Mouse (Mus musculus): ENCODE measurements at regions not wholly inside any gene's neighbourhood (a gene's known extent, or its start where the extent isn't known, plus 50 kb on each side); places are given as distances from the start of the nearest gene placed in this dataset.

DNA sequence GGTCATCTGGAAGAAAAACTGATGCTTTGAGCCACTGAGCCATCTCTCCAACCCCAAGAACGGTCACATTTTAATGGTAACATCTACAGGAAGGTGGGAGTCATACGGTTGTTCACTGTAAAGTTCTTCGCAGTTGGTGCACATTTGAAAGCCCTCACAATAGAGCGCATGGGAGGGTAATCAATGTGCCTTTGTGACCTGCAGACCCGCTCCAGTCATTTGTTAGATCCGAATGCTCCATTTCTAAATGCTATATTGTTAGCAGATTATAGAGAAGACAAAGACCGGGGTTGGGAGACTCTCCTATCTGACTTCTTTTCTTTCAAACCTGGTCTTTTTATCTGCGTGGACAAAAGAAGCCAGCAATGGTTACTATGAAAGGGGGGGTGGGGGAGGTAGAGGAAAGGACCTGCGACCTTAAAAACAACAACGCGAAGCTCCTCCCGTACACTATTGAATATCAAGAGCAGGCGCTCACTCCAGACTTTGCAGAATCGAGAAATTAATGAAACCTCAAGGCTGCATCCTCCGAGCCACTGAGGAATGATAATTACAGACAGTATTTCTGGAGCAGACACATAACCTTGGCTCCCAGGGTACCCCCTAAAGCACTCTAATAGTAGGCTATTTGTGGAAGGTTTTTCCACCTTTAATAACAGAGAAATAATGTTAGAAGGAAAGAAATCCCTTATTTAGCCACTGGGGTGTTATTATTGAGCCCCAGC, 134.7 kb upstream of the Smim15 start:
- H3K9ac ChIP-seq (ENCODE audit: low read length) = no peak overlapping the region
- no peaks in the 10 kb centered on the region for H3K9me3 ChIP-seq (replicated peaks; ENCODE audit: control insufficient read depth, low read length)
- H3K4me3 ChIP-seq (replicated peaks; ENCODE audit: low read length) = no peak overlapping the region
- no peaks in the 10 kb centered on the region for H3K27me3 ChIP-seq (ENCODE audit: control insufficient read depth, insufficient read depth, low read length)
- no peak for ATAC-seq (ENCODE audit: insufficient read depth, low FRiP score)
- no peak overlapping the region for H3K27ac ChIP-seq (ENCODE audit: low read length)
- H3K4me1 ChIP-seq (ENCODE audit: control insufficient read depth, insufficient read depth, low read length) = no peaks in the 10 kb centered on the region
- H3K4me2 ChIP-seq (ENCODE audit: low read depth, low read length) = no peak overlapping the region
- WGBS = 77% methylated on average over 15 of the region's 15 CpGs
- no peaks in the 10 kb centered on the region for H3K36me3 ChIP-seq (ENCODE audit: control insufficient read depth, insufficient read depth, low read length)

DNA sequence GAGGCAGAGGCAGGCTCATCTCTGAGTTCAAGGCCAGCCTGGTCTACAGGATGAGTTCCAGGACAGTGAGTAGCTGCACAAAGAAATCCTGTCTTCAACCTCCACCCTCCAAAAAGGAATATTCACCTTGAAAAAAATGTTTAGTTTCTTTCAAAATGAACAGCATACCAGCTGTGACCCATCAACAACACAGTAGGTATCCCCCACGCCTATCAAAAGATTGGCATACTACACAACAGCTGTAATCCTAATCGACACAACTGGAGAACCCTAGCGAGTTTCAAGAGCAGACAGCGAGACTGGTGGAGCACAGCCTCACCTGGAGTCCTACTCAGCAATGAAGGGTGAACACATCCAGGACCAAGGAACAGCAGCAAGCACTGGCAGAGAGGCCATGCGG, 136.3 kb upstream of the Smim15 start:
- Histone ChIP-seq H3K4me3 (replicated peaks; ENCODE audit: low read length) (no peak overlapping the region), H3K36me3 (ENCODE audit: control insufficient read depth, insufficient read depth, low read length) (no peaks in the 10 kb centered on the region), H3K9me3 (replicated peaks; ENCODE audit: control insufficient read depth, low read length) (no peaks in the 10 kb centered on the region), H3K9ac (ENCODE audit: low read length) (no peak overlapping the region), H3K4me1 (ENCODE audit: control insufficient read depth, insufficient read depth, low read length) (no peaks in the 10 kb centered on the region), H3K27ac (ENCODE audit: low read length) (no peak overlapping the region), H3K4me2 (ENCODE audit: low read depth, low read length) (no peak overlapping the region), H3K27me3 (ENCODE audit: control insufficient read depth, insufficient read depth, low read length) (no peaks in the 10 kb centered on the region)
- 91% methylated on average over 5 of the region's 5 CpGs for WGBS
- ATAC-seq (ENCODE audit: insufficient read depth, low FRiP score) = no peak

DNA sequence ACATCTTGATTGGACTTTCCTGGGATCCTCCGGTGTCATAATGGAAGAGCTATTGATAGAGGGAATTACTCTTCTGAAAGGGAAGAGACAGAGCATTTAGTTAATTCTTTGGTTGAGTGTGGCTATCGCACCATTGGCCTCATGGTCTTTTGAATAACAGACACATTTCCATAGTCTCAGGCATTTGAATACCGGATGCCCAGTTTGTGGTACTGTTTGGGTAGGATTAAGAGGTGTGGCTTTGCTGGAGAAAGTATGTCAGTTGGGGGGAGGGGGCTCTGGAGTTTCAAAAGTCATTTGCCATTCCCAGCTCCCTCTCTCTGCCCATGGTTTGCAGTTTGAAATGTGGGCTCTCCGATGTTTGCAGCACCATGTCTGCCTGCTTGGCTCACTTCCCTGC, 139.4 kb upstream of the Smim15 start:
- no peak overlapping the region for H3K27ac ChIP-seq (ENCODE audit: low read length)
- H3K4me1 ChIP-seq (ENCODE audit: control insufficient read depth, insufficient read depth, low read length) = peaks cover under 1% of the 10 kb centered on the region; the same call in 1 of the 2 replicates
- no peak overlapping the region for H3K4me2 ChIP-seq (ENCODE audit: low read depth, low read length)
- no peaks in the 10 kb centered on the region for H3K9me3 ChIP-seq (replicated peaks; ENCODE audit: control insufficient read depth, low read length)
- WGBS = 80% methylated on average over 4 of the region's 4 CpGs
- H3K4me3 ChIP-seq (replicated peaks; ENCODE audit: low read length) = no peak overlapping the region
- no peaks in the 10 kb centered on the region for H3K27me3 ChIP-seq (ENCODE audit: control insufficient read depth, insufficient read depth, low read length)
- H3K9ac ChIP-seq (ENCODE audit: low read length) = no peak overlapping the region
- H3K36me3 ChIP-seq (ENCODE audit: control insufficient read depth, insufficient read depth, low read length) = no peaks in the 10 kb centered on the region
- ATAC-seq (ENCODE audit: insufficient read depth, low FRiP score) = no peak

DNA sequence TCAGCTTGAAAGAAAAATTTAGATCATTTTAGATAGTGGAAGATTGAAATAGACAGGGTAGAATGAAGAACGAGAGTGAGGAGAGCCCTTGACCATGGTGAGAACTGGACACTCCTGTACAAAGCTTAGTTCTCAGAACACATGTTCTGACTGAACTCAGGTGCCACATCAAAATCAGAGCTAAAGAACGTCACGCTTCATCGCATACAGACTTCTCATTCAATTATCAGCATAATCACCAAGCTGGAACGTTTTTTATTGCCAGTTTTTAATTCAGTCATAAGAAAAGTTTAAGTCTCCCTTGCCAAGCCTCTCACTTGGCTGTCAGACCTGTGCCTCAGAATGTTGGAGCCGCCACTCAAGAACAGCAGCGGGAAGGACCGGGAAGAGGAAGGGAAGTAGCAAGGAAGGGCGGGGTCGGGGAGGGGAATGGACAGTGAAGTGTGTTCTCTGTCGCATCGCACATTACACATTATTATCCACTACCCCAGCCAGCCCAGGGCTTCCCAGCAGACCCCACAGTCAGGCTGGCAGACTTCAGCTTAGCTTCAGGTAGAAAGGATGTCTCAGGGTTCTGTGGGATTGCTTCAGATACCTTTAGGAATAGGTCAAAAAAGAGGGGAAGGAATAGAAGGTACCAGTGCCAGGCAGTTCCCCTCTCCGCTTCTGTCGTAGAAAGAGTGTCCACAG, 140.1 kb upstream of the Smim15 start:
- H3K4me3 ChIP-seq (replicated peaks; ENCODE audit: low read length) = no peak overlapping the region
- H3K9ac ChIP-seq (ENCODE audit: low read length) = no peak overlapping the region; the same call in 1 of the 2 replicates
- peak overlapping the region; percentile 42; the same call in 1 of the 2 replicates for H3K27ac ChIP-seq (ENCODE audit: low read length)
- H3K4me1 ChIP-seq (ENCODE audit: control insufficient read depth, insufficient read depth, low read length) = peaks cover 5% of the 10 kb centered on the region; the same call in 1 of the 2 replicates
- H3K9me3 ChIP-seq (replicated peaks; ENCODE audit: control insufficient read depth, low read length) = no peaks in the 10 kb centered on the region
- ATAC-seq (ENCODE audit: insufficient read depth, low FRiP score) = no peak
- H3K27me3 ChIP-seq (ENCODE audit: control insufficient read depth, insufficient read depth, low read length) = no peaks in the 10 kb centered on the region
- 78% methylated on average over 14 of the region's 14 CpGs for WGBS
- no peak overlapping the region for H3K4me2 ChIP-seq (ENCODE audit: low read depth, low read length)
- H3K36me3 ChIP-seq (ENCODE audit: control insufficient read depth, insufficient read depth, low read length) = no peaks in the 10 kb centered on the region

DNA sequence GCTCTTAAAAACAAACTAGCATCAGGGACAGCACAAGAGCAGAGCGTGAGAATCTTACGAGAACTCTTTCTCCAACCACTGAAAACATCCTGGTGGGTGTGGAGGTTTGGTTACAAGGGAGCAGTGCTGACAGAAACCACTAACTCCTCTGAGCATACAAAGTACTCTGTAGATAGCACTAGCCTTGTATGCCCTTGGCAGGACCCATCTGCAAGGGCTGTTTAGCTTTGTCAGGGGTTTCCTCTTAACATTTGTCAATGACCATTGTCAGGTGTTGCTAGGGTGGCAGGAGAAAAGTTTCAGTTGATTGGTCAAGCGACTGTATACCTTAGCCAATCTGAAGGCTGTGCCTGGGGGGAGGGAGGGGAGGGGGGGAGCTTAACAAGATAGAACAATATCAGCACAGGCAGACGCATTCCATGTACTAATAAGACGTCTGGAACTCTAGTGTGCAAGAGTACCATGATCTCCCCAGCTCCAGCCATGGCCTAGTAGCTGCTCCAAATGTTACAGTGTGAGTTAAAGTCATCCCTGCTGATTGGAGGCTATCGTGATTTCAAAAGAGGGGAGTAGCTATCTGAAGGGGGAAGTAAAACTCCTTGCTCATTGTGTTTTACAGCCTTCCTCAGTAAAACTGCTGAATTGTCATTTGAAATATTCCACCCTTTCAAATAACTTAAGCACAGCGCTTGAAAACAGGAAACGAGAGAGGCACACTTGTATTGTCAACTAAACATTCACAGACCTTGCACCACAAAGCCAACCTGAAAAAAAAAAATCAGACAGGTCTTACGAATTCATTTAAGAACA, 140.9 kb upstream of the Smim15 start:
- H3K4me3 ChIP-seq (replicated peaks; ENCODE audit: low read length) = no peak overlapping the region
- ATAC-seq (ENCODE audit: insufficient read depth, low FRiP score) = peak; percentile 49; the same call in 1 of the 2 replicates
- H3K4me2 ChIP-seq (ENCODE audit: low read depth, low read length) = no peak overlapping the region
- 27% methylated on average over 9 of the region's 9 CpGs for WGBS
- H3K9me3 ChIP-seq (replicated peaks; ENCODE audit: control insufficient read depth, low read length) = no peaks in the 10 kb centered on the region
- H3K27me3 ChIP-seq (ENCODE audit: control insufficient read depth, insufficient read depth, low read length) = no peaks in the 10 kb centered on the region
- H3K9ac ChIP-seq (ENCODE audit: low read length) = no peak overlapping the region
- H3K36me3 ChIP-seq (ENCODE audit: control insufficient read depth, insufficient read depth, low read length) = no peaks in the 10 kb centered on the region
- H3K4me1 ChIP-seq (ENCODE audit: control insufficient read depth, insufficient read depth, low read length) = peaks cover 5% of the 10 kb centered on the region; the same call in 1 of the 2 replicates
- peak overlapping the region; percentile 42 for H3K27ac ChIP-seq (ENCODE audit: low read length)

DNA sequence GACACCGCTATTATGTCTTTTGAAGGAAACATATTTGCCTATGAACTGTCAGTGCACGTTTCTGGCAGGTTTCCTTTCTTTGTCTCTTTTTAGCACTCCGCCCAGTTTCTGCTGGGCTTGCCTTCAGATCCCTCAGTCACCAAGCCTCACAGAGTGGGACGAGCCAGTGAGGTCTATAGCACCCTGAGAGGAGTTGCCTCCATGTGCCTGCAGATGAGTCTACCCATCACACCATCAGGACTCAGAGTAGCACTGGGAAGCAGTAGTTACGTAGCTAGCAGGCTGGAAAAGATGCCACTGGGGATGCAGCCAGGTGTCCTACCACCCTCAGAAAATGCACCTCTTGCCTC, 141.5 kb upstream of the Smim15 start:
- 66% methylated on average over 5 of the region's 5 CpGs for WGBS
- no peak overlapping the region for H3K9ac ChIP-seq (ENCODE audit: low read length)
- H3K4me1 ChIP-seq (ENCODE audit: control insufficient read depth, insufficient read depth, low read length) = peaks cover 5% of the 10 kb centered on the region; the same call in 1 of the 2 replicates
- H3K36me3 ChIP-seq (ENCODE audit: control insufficient read depth, insufficient read depth, low read length) = no peaks in the 10 kb centered on the region
- no peak overlapping the region for H3K4me3 ChIP-seq (replicated peaks; ENCODE audit: low read length)
- no peak overlapping the region for H3K4me2 ChIP-seq (ENCODE audit: low read depth, low read length)
- H3K9me3 ChIP-seq (replicated peaks; ENCODE audit: control insufficient read depth, low read length) = no peaks in the 10 kb centered on the region
- no peaks in the 10 kb centered on the region for H3K27me3 ChIP-seq (ENCODE audit: control insufficient read depth, insufficient read depth, low read length)
- H3K27ac ChIP-seq (ENCODE audit: low read length) = peak overlapping the region; percentile 39; the same call in 1 of the 2 replicates
- no peak for ATAC-seq (ENCODE audit: insufficient read depth, low FRiP score)

DNA sequence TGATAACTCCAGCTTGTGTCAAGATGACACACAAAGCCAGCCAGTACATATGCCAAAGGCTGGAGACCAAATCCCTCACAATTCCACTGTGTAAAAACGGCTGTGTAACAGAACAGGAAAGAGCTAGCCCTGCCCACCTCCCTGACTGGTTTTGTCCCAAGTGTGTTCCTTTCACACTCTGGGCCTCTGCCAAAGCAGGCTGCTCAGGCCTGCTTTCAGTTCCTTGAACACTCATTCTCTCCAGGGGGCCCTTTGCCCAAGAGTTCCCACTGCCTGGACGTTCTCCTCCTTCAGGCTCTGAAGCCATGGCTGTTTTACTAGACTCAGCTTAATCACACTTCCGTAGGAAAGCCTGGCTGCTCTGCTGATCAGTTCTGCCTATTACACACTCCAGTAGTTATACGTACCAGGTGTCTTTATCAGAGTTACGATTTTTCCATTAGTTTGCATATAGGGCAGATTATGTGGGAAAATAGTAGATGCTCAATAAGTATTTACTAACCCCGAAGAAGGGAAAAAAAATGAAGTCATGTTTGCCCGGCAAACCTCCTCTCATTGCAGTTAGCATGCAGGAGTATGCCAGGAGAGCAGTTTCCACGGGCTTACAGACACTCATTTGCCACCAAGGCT, 144.5 kb upstream of the Smim15 start:
- H3K36me3 ChIP-seq (ENCODE audit: control insufficient read depth, insufficient read depth, low read length) = no peaks in the 10 kb centered on the region
- H3K27me3 ChIP-seq (ENCODE audit: control insufficient read depth, insufficient read depth, low read length) = no peaks in the 10 kb centered on the region
- H3K4me2 ChIP-seq (ENCODE audit: low read depth, low read length) = no peak overlapping the region
- no peak overlapping the region for H3K9ac ChIP-seq (ENCODE audit: low read length)
- H3K4me1 ChIP-seq (ENCODE audit: control insufficient read depth, insufficient read depth, low read length) = peaks cover 5% of the 10 kb centered on the region; the same call in 1 of the 2 replicates
- peak; percentile 54; the same call in 1 of the 2 replicates for ATAC-seq (ENCODE audit: insufficient read depth, low FRiP score)
- no peaks in the 10 kb centered on the region for H3K9me3 ChIP-seq (replicated peaks; ENCODE audit: control insufficient read depth, low read length)
- 50% methylated on average over 8 of the region's 8 CpGs for WGBS
- no peak overlapping the region for H3K4me3 ChIP-seq (replicated peaks; ENCODE audit: low read length)
- H3K27ac ChIP-seq (ENCODE audit: low read length) = peak overlapping the region; percentile 50

DNA sequence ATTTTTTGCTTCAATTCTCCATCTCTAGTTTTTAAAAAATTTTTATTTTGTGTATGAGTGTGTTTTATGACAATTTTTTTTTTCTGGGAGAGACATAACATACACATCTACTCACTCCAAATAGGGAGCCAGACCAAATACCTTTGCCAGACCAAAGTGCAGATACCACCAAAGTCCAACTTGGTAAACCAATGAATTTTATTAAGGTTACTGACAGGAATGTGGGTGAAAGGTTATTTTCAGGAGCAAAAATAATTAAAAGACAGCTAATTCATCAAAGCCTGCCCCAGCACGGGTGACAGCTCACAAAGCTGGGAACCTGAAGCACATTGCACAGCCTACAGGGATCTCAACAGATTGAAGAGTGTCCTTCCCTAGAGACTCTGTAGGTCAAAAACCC, 146.6 kb upstream of the Smim15 start:
- no peak overlapping the region for H3K9ac ChIP-seq (ENCODE audit: low read length)
- no peaks in the 10 kb centered on the region for H3K36me3 ChIP-seq (ENCODE audit: control insufficient read depth, insufficient read depth, low read length)
- H3K9me3 ChIP-seq (replicated peaks; ENCODE audit: control insufficient read depth, low read length) = no peaks in the 10 kb centered on the region
- peaks cover 5% of the 10 kb centered on the region; the same call in 1 of the 2 replicates for H3K4me1 ChIP-seq (ENCODE audit: control insufficient read depth, insufficient read depth, low read length)
- no peak overlapping the region for H3K4me3 ChIP-seq (replicated peaks; ENCODE audit: low read length)
- H3K4me2 ChIP-seq (ENCODE audit: low read depth, low read length) = no peak overlapping the region
- H3K27ac ChIP-seq (ENCODE audit: low read length) = no peak overlapping the region
- no peak for ATAC-seq (ENCODE audit: insufficient read depth, low FRiP score)
- 0 out of 2 replicates have a peak, but pooled peaks cover 2% of the 10 kb centered on the region for H3K27me3 ChIP-seq (ENCODE audit: control insufficient read depth, insufficient read depth, low read length)
- 54% methylated on average over 1 of the region's 1 CpGs for WGBS
